Mouse (Mus musculus): ENCODE results near the gene Hpse.

DNA sequence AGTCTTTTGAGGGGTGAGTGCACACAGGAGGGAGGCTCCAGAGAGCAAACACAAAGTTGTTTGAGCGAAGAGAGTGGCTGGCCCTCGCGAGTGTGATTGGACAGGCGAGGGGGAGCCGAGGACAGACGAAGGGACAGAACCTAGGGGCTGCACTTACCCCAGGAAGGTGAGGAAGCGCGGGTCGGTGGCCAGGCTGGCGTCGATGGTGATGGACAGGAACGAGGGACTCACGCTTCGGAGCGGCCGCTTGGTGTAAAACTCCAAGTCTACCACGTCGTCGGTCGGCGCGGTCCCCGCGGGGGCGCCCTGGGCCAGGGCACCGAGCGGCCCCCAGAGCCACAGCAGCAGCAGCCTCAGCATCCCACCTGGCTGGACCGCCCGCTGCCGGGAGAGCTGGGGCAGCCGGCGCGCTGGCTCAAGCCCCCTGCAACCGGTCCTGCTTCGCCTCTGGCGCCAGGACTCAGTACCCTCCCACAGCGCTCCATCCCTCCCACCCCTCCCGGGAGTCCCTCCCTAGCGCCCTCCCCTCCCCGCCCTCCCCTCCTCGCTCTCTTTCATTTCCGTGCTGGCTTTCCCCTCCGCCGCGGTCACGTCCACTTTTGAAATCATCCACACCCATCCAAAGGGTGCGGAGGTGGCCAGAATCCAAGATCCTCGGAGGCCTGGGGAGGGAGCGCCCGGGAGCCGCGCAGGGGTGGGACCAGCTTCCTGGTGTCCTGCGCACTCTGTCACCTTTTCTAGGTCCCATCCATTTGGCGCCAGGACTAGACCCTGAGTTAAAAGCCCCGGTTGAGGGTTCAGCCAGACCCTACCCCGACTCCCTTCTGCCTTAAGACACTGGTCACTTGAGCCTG is at the start of gene Hpse:
- no peak for TF ChIP-seq CTCF (IDR thresholded peaks at IDR 0.05; ENCODE audit: low read depth)
- no peak for TF ChIP-seq EP300 (IDR thresholded peaks at IDR 0.05; ENCODE audit: low read depth)
